Mouse (Mus musculus) spleen, adult 2 months (tissue): ENCODE measurements around the gene Lpar3.

Source experiments
- CTCF ChIP-seq: fragments of 200-500 bp; IDR thresholded peaks from 2 replicates; pipeline ENCODE4 v1.5.1; 2011; ENCODE audit warnings: mild to moderate bottlenecking, inconsistent platforms; ENCODE audit not compliant: insufficient read depth, insufficient read length, insufficient replicate concordance; ENCODE audit errors: extremely low read depth
- POLR2A ChIP-seq: fragments of 200-500 bp; IDR thresholded peaks from 2 replicates; pipeline ENCODE4 v1.6.1; 2011; ENCODE audit warnings: low read depth, low read length, inconsistent platforms

DNA sequence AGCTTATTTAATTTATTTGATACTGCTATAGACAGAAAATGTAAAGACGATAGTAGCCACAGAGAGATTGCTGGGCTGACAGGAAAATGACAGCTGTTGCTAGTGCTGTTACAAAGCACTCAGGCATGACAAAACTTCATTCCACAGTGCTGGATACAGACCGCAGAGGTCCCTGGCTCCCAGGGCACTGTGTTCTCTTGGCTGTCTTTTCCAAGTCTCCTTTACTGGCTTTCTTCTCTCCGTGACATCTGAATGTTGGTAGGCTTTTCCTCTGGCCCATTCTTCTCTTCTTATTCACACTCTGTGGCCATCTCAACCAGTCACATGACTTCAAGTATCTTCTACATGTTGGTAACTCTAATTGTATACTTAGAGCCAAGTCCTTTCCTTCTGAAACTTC, 86.6 kb downstream of the Lpar3 start:
- no peak for TF ChIP-seq CTCF
- TF ChIP-seq POLR2A, result no peak
